Mouse (Mus musculus) heart, postnatal 0 days (tissue): ENCODE results near the gene Tmsb15l. TPM values are rescaled to one million over a fixed set of nuclear protein-coding genes. Genes with fewer than 3 reads are reported as not detected.
A peak's percentile ranks its signal among the peaks of the same experiment; 100 is the strongest.
"Not testable (repeated sequence)": the region's sequence is repeated elsewhere in the genome, so short reads cannot be mapped to it uniquely, and the experiment has no call there.

Experiments used
- ATAC-seq: fragments of 200-750 bp; cut with Nextera tagmentation; 2 replicates; pipeline ENCODE4 v1.8.0; 2017; ENCODE audit warnings: low read depth, moderate number of reproducible peaks, moderate library complexity; ENCODE audit not compliant: insufficient read depth
- DNase-seq: peaks from one replicate; pipeline ENCODE4 v3.0.0-alpha.2; 2016; ENCODE audit warnings: low spot score
- H3K27ac ChIP-seq: fragments of 300-500 bp; sonication (generic); 2 replicates; pipeline ENCODE4 v1.5.1; 2014; ENCODE audit warnings: low read depth, mild to moderate bottlenecking
- H3K27me3 ChIP-seq: fragments of 300-500 bp; sonication (generic); 2 replicates; pipeline ENCODE4 v1.6.1; 2014; ENCODE audit warnings: low read length, mixed read lengths; ENCODE audit not compliant: control insufficient read depth, insufficient read depth
- H3K36me3 ChIP-seq: fragments of 300-500 bp; sonication (generic); replicated peaks from 2 replicates; pipeline ENCODE4 v1.6.1; 2014; ENCODE audit warnings: low read length, mixed read lengths; ENCODE audit not compliant: control insufficient read depth, insufficient read depth
- H3K4me1 ChIP-seq: fragments of 300-500 bp; sonication (generic); 2 replicates; pipeline ENCODE4 v1.6.1; 2014; ENCODE audit warnings: antibody characterized with exemption; ENCODE audit not compliant: control insufficient read depth, insufficient read depth
- H3K4me2 ChIP-seq: fragments of 300-500 bp; sonication (generic); 2 replicates; pipeline ENCODE4 v1.6.1; 2014; ENCODE audit warnings: low read depth, mild to moderate bottlenecking, low read length, moderate library complexity
- H3K4me3 ChIP-seq: fragments of 300-500 bp; sonication (generic); 2 replicates; pipeline ENCODE4 v1.5.1; 2014; ENCODE audit warnings: low read depth, low read length
- H3K9ac ChIP-seq: fragments of 300-500 bp; sonication (generic); replicated peaks from 2 replicates; pipeline ENCODE4 v1.6.1; 2014; ENCODE audit warnings: low read depth, low read length, mixed read lengths
- H3K9me3 ChIP-seq: fragments of 300-500 bp; sonication (generic); replicated peaks from 2 replicates; pipeline ENCODE4 v1.6.1; 2016; ENCODE audit warnings: low read length; ENCODE audit not compliant: control insufficient read depth
- CTCF ChIP-seq: IDR thresholded peaks from 2 replicates; pipeline ENCODE4 v1.5.1; 2016; ENCODE audit warnings: antibody characterized with exemption, control low read depth, low read depth
- EP300 ChIP-seq: IDR thresholded peaks from 2 replicates; pipeline ENCODE4 v1.6.1; 2016; ENCODE audit warnings: antibody characterized with exemption, low read depth
- WGBS: fragments of 180-500 bp; shearing (Covaris S2); extraction: QIAGEN DNeasy Blood & Tissue Kit; methylation state at CpG from one replicate; pipeline ENCODE4 v1.1.7; 2014; 5-methylcytosine and 5-hydroxymethylcytosine counted together
- polyA plus RNA-seq: library from polyadenylated mRNA; unstranded; fragments of >200 nt; fragmentation: Nextera tagmentation; extraction: Ambion mirVana; gene quantifications from 2 replicates; pipeline ENCODE4 v1.2.1, GENCODE M21; 2015
- total RNA-seq: library from RNA; depleted of rRNA; stranded (reverse); fragments of >200 nt; gene quantifications from 2 replicates; pipeline ENCODE4 v1.2.3, GENCODE M21; 2014; ENCODE audit warnings: low replicate concordance

The Tmsb15l gene
- total and polyA plus RNA-seq, 2 experiments from 2014 or later: 1.6 TPM; not detected in 1

DNA sequence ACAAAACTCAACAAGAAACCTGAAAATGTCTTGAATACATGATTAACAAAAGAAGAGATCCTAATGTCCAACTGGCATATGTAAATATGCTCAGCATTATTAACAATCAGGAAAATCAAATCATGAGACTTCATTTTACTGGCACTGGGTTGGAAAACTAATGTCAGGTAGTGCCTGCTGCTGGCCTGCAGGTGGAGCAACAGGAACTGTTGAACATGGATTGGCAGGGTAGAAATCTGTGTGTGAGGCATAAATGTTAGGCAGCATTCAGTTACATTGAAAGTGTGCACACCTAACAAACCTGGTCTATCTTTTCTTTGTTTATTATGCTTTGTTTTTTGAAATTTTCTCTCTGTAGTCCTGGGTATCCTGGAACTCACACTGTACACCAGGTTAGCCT is 1.9 kb upstream of the Tmsb15l start:
- Histone ChIP-seq H3K9me3 (no peaks in the 10 kb centered on the region), H3K4me2 (no peak overlapping the region), H3K4me3 (no peak overlapping the region), H3K36me3 (no peaks in the 10 kb centered on the region), H3K9ac (no peak overlapping the region), H3K27me3 (no peaks in the 10 kb centered on the region), H3K27ac (no peak overlapping the region), H3K4me1 (no peaks in the 10 kb centered on the region)
- ATAC-seq: no peak
- no peak for DNase-seq
- TF ChIP-seq EP300 (no peak), CTCF (peak; percentile 43)

GRCm38 (mm10) chrX:136975397-136975796 is 1.3 kb downstream of the Tmsb15l start, which contains the start of gene Tmsb15b2:
Gene Tmsb15b2, minus strand, starts transcription at chrX:136975497.
- not testable (repeated sequence) for ATAC-seq
- WGBS: 73% methylated on average over 6 of the region's 6 CpGs

GRCm38 (mm10) chrX:136959688-136960087 is 17.0 kb downstream of the Tmsb15l start:
- 33% methylated on average over 2 of the region's 2 CpGs for WGBS
- DNase-seq (no peak), ATAC-seq (no peak)
- Histone ChIP-seq H3K9ac (no peak overlapping the region), H3K9me3 (no peaks in the 10 kb centered on the region), H3K27me3 (no peaks in the 10 kb centered on the region), H3K4me1 (no peaks in the 10 kb centered on the region), H3K4me3 (no peak overlapping the region), H3K27ac (no peak overlapping the region), H3K36me3 (no peaks in the 10 kb centered on the region), H3K4me2 (no peak overlapping the region)
- no peak for TF ChIP-seq EP300
- TF ChIP-seq CTCF: peak; percentile 31; the same call in 1 of the 2 replicates

More at GRCm38 (mm10) chrX:136975397-136975796, 1.3 kb downstream of the Tmsb15l start, which contains the start of gene Tmsb15b2:
- H3K9ac ChIP-seq, H3K27ac ChIP-seq, DNase-seq, H3K36me3 ChIP-seq, H3K4me1 ChIP-seq, H3K27me3 ChIP-seq, H3K9me3 ChIP-seq: not testable (repeated sequence)
- peak within 1 kb of the TSS; percentile 57 for H3K4me2 ChIP-seq
- peak within 1 kb of the TSS; percentile 34; the same call in 1 of the 2 replicates for H3K4me3 ChIP-seq

GRCm38 (mm10) chrX:136958300-136958699 is 18.4 kb downstream of the Tmsb15l start:
- not testable (repeated sequence) for H3K36me3 ChIP-seq, DNase-seq, ATAC-seq, H3K4me1 ChIP-seq, H3K4me3 ChIP-seq, H3K27me3 ChIP-seq, H3K27ac ChIP-seq, H3K9me3 ChIP-seq, H3K9ac ChIP-seq
- WGBS: 55% methylated on average over 5 of the region's 5 CpGs
- H3K4me2 ChIP-seq: peak overlapping the region; percentile 42; the same call in 1 of the 2 replicates

GRCm38 (mm10) chrX:136957583-136958279 is 18.9 kb downstream of the Tmsb15l start:
- 27% methylated on average over 13 of the region's 13 CpGs for WGBS
- DNase-seq, H3K27ac ChIP-seq, H3K4me1 ChIP-seq, H3K9me3 ChIP-seq, H3K27me3 ChIP-seq, H3K9ac ChIP-seq, H3K36me3 ChIP-seq: not testable (repeated sequence)
- Histone ChIP-seq H3K4me2 (peak overlapping the region; percentile 42), H3K4me3 (0 out of 2 replicates have a peak overlapping the region, but pooled peaks have one; percentile 11)
- ATAC-seq: peak; percentile 68

- Histone ChIP-seq H3K27me3 (no peaks in the 10 kb centered on the region), H3K4me1 (no peaks in the 10 kb centered on the region), H3K27ac (no peak overlapping the region), H3K36me3 (no peaks in the 10 kb centered on the region), H3K9me3 (no peaks in the 10 kb centered on the region), H3K4me2 (no peak overlapping the region), H3K9ac (no peak overlapping the region), H3K4me3 (no peak overlapping the region)
- WGBS: 15% methylated on average over 3 of the region's 3 CpGs
- DNase-seq (no peak), ATAC-seq (no peak)
- no peak for TF ChIP-seq CTCF
- TF ChIP-seq EP300: no peak
Measured at GRCm38 (mm10) chrX:136937985-136938384, 38.7 kb downstream of the Tmsb15l start.
